Mouse (Mus musculus) heart, adult 2 months (tissue): Measurements from ENCODE around the gene P3h3.

Experiments used
- CTCF ChIP-seq: fragments of 200-600 bp; IDR thresholded peaks from 2 replicates; pipeline ENCODE4 v1.8.1; 2022; ENCODE audit warnings: antibody characterized with exemption, mild to moderate bottlenecking, moderate library complexity
- EP300 ChIP-seq: fragments of 200-500 bp; IDR thresholded peaks from 2 replicates; pipeline ENCODE4 v1.6.1; 2011; ENCODE audit warnings: low read depth, low read length, control low read depth; ENCODE audit not compliant: insufficient read depth
- POLR2A ChIP-seq: fragments of 200-500 bp; IDR thresholded peaks from 2 replicates; pipeline ENCODE4 v1.6.1; 2011; ENCODE audit warnings: mild to moderate bottlenecking, low read depth, low read length, control low read depth; ENCODE audit not compliant: insufficient read depth

DNA sequence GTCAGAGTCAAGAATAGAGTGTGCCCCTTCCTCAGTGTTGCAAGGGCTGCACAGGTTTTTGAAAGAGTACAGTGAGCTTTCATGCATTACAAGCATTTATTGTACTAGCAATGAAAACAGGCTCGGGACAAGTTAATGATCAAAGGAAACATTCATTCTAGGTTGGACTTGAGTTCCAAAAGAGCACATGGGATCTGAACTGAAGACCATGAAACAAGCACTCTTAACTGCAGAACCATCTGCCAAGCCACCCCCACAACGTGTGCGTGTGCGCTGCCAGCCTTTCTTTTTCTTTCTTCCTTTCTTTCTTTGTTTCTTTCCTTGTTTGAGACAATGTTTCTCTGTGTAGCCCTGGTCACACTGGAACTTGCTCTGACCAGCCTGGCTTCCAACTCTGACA lies 61.8 kb downstream of the P3h3 start:
- TF ChIP-seq POLR2A, result no peak
- TF ChIP-seq CTCF, result no peak
- TF ChIP-seq EP300, result no peak
